Mouse (Mus musculus): Measurements from ENCODE around the gene Slc25a10. TPM values are rescaled to one million over a fixed set of nuclear protein-coding genes. Genes with fewer than 3 reads are reported as not detected.

Gene Slc25a10
- total RNA-seq, 2 experiments from 2014 or later, result 18.9 to 19.3 TPM

- DNase-seq (ENCODE audit: low spot score in 2 of 2), result no peak
Observed at GRCm38 (mm10) chr11:120538955-120539284, 47.3 kb downstream of the Slc25a10 start.

- DNase-seq (ENCODE audit: low spot score in 2 of 2), result no peak
Observed at GRCm38 (mm10) chr11:120539285-120540014, 47.8 kb downstream of the Slc25a10 start.

GRCm38 (mm10) chr11:120541907-120542306 is 50.3 kb downstream of the Slc25a10 start:
- no peak for DNase-seq (ENCODE audit: low spot score in 2 of 2)

GRCm38 (mm10) chr11:120542376-120542775 is 50.7 kb downstream of the Slc25a10 start:
- no peak for DNase-seq (ENCODE audit: low spot score in 2 of 2)

- no peak for DNase-seq (ENCODE audit: low spot score in 2 of 2)
Observed at GRCm38 (mm10) chr11:120545964-120546363, 54.3 kb downstream of the Slc25a10 start.

- DNase-seq (ENCODE audit: low spot score in 2 of 2), result peak in 1 of 2 experiments; percentile 15
Observed at GRCm38 (mm10) chr11:120547469-120547868, 55.8 kb downstream of the Slc25a10 start.

GRCm38 (mm10) chr11:120548214-120548613 is 56.6 kb downstream of the Slc25a10 start:
- DNase-seq (ENCODE audit: low spot score in 2 of 2), result no peak

GRCm38 (mm10) chr11:120548786-120549167 is 57.1 kb downstream of the Slc25a10 start:
- no peak for DNase-seq (ENCODE audit: low spot score in 2 of 2)

Other genes starting within 250 kb of the Slc25a10 start
- 1,000 to 10,000 TPM; 1,279 to 1,291 TPM for gene Actg1, start 143.3 kb upstream of the Slc25a10 start, total RNA-seq (2021)
- gene Fscn2, start 130.3 kb upstream of the Slc25a10 start, total RNA-seq (2021), result under 1 TPM in 1 of 2 experiments, not detected in 1; 0.61 TPM
- gene Faap100, start 113.1 kb upstream of the Slc25a10 start, total RNA-seq (2021), result 10 to 100 TPM; 16.7 to 18.4 TPM
- gene Nploc4, start 54.1 kb upstream of the Slc25a10 start, total RNA-seq (2021), result 10 to 100 TPM; 60.0 to 61.9 TPM
- not detected for gene Tspan10, start 49.2 kb upstream of the Slc25a10 start, total RNA-seq (2021)
- under 1 TPM; 0.43 to 0.82 TPM for gene Pde6g, start 38.3 kb upstream of the Slc25a10 start, total RNA-seq (2021)
- gene Oxld1, start 33.8 kb upstream of the Slc25a10 start, total RNA-seq (2021), result 10 to 100 TPM; 13.1 to 13.5 TPM
- 10 to 100 TPM; 24.6 to 32.9 TPM for gene Ccdc137, start 33.7 kb upstream of the Slc25a10 start, total RNA-seq (2021)
- 10 to 100 TPM; 53.0 to 53.6 TPM for gene Arl16, start 24.2 kb upstream of the Slc25a10 start, total RNA-seq (2021)
- 10 to 100 TPM; 65.1 to 67.5 TPM for gene Mrpl12, start 7.2 kb upstream of the Slc25a10 start, total RNA-seq (2021)
- not detected for gene Gcgr, start 38.9 kb downstream of the Slc25a10 start, total RNA-seq (2021)
- gene Mcrip1, start 57.9 kb downstream of the Slc25a10 start, total RNA-seq (2021), result 10 to 100 TPM; 68.8 to 74.5 TPM
- gene Ppp1r27, start 59.3 kb downstream of the Slc25a10 start, total RNA-seq (2021), result not detected
- gene P4hb, start 81.4 kb downstream of the Slc25a10 start, total RNA-seq (2021), result 100 to 1,000 TPM; 122 to 132 TPM
- gene Arhgdia, start 89.8 kb downstream of the Slc25a10 start, total RNA-seq (2021), result 100 to 1,000 TPM; 293 to 295 TPM
- gene Alyref, start 106.5 kb downstream of the Slc25a10 start, total RNA-seq (2021), result 10 to 100 TPM; 60.5 to 70.0 TPM
- 10 to 100 TPM; 93.5 to 97.0 TPM for gene Anapc11, start 106.6 kb downstream of the Slc25a10 start, total RNA-seq (2021)
- 1 to 10 TPM in 1 of 2 experiments, under 1 TPM in 1; 0.89 to 1.4 TPM for gene Npb, start 116.6 kb downstream of the Slc25a10 start, total RNA-seq (2021)
- 100 to 1,000 TPM; 118 to 128 TPM for gene Pcyt2, start 126.1 kb downstream of the Slc25a10 start, total RNA-seq (2021)
- gene Sirt7, start 133.4 kb downstream of the Slc25a10 start, total RNA-seq (2021), result 10 to 100 TPM; 35.4 to 41.5 TPM
- 10 to 100 TPM; 70.0 to 71.5 TPM for gene Mafg, start 141.8 kb downstream of the Slc25a10 start, total RNA-seq (2021)
- 1 to 10 TPM in 1 of 2 experiments, under 1 TPM in 1; 0.81 to 2.0 TPM for gene Pycr1, start 151.9 kb downstream of the Slc25a10 start, total RNA-seq (2021)
- gene Myadml2, start 156.3 kb downstream of the Slc25a10 start, total RNA-seq (2021), result 1 to 10 TPM; 3.9 to 4.6 TPM
- gene Notum, start 169.3 kb downstream of the Slc25a10 start, total RNA-seq (2021), result 1 to 10 TPM; 2.6 to 5.5 TPM
- 10 to 100 TPM; 46.1 to 54.3 TPM for gene Aspscr1, start 181.1 kb downstream of the Slc25a10 start, total RNA-seq (2021)
- 10 to 100 TPM; 15.8 to 18.7 TPM for gene Cenpx, start 221.9 kb downstream of the Slc25a10 start, total RNA-seq (2021)
- 10 to 100 TPM; 49.1 to 60.5 TPM for gene Lrrc45, start 222.1 kb downstream of the Slc25a10 start, total RNA-seq (2021)
- 10 to 100 TPM; 32.0 to 40.0 TPM for gene Rac3, start 229.6 kb downstream of the Slc25a10 start, total RNA-seq (2021)
- 10 to 100 TPM; 12.3 to 13.6 TPM for gene Dcxr, start 235.4 kb downstream of the Slc25a10 start, total RNA-seq (2021)
- 1 to 10 TPM; 1.2 to 1.7 TPM for gene Cbr2, start 240.3 kb downstream of the Slc25a10 start, total RNA-seq (2021)